Mouse (Mus musculus) CH12F3 (cell line): Measurements from ENCODE around the gene Slc9b1.

Experiments
- in situ Hi-C: fragments of 300-500 bp; cut with MboI; formaldehyde crosslinking; loops from 2 replicates; pipeline ENCODE4 v1.14.3; 2020; ENCODE audit warnings: low sequenced_read_pairs

Gene Slc9b1

GRCm38 (mm10) chr3:135377445-135377844, 29.6 kb downstream of the Slc9b1 start:
- in situ Hi-C loops, result loop anchor here (25.0 kb wide), 1 partner anchor 360 kb away; no protein-coding TSS in a partner anchor

- in situ Hi-C loops, result loop anchor here (25.0 kb wide), 1 partner anchor 357 kb away; no protein-coding TSS in a partner anchor
These were observed 32.0 kb downstream of the Slc9b1 start for GRCm38 (mm10) chr3:135379868-135380267.

DNA sequence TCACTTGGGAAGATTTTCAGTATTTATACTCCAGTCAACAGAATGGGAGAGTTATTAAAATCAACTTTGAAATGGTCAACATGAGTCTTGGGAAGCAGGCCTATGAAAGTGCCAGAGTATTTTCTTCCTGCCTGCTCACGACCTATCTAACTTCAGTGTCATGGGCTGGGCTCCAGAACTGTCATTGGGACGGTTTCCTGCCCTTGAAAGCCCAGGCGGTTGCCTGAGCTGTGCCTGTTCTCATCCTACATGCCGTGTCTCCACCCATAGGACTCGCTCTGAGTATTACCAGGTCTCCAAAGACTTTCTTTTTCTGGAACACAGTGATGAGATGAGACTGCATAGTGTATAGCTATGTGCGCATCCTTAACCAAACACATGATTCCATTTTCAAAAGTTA, 45.4 kb downstream of the Slc9b1 start:
- in situ Hi-C loops, result loop anchor here (25.0 kb wide), 1 partner anchor 344 kb away; no protein-coding TSS in a partner anchor

DNA sequence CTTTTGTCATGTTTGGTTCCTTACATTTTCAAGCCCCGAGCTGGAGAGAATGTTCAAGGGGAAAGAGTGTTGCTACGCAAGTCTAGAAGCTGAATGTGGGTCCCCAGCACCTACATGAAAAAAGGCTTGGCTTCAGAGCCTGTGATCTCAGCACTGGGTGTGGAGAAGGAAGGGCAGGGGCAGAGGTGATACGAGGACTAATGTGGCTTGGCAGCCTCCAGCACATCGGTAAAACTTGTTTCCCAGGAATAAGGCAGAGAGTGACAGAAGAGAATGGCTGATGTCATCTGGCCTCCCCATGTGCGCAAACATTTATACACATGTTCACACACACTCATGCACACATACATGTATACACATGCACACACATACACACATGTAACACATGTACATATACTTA, 47.3 kb downstream of the Slc9b1 start:
- in situ Hi-C loops, result loop anchor here (25.0 kb wide), 1 partner anchor 342 kb away; no protein-coding TSS in a partner anchor

DNA sequence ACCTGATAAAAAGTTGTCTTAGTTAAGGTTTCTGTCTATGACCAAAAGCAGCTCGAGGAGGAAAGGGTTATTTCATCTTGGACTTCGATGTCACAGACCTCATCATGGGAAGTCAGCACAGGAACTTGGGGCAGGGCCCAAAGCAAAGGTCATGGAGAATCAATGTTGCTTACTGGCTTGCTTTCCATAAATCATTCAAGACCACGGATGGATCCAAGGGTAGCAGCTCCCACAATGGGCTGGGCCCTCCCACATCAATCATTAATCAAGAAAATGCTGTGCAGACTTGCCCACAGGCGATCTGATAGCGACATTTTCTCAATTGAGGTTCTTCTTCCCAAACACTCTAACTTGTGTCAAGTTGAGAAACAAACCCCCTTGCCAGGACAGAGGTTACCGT, 48.3 kb downstream of the Slc9b1 start:
- in situ Hi-C loops, result loop anchor here (25.0 kb wide), 1 partner anchor 341 kb away; no protein-coding TSS in a partner anchor

DNA sequence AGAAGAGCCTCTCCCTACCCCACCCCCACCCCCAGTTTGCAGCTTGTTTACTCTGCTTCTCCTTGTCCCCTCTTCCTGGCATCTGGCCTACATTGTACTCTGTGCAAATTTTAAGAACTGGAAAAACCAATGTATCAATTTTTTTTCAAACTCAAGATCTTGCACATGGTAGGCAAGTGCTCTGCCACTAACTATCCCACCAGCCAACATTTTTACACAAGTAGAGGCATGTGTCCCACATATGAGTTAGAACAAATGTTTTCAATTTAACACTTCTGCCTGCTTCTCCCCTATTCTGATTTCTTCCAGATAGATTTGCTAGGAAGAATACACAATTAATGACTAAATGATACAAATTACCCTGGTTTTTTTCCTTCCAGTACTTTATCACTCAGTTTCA, 49.3 kb downstream of the Slc9b1 start:
- in situ Hi-C loops, result loop anchor here (25.0 kb wide), 1 partner anchor 340 kb away; no protein-coding TSS in a partner anchor

DNA sequence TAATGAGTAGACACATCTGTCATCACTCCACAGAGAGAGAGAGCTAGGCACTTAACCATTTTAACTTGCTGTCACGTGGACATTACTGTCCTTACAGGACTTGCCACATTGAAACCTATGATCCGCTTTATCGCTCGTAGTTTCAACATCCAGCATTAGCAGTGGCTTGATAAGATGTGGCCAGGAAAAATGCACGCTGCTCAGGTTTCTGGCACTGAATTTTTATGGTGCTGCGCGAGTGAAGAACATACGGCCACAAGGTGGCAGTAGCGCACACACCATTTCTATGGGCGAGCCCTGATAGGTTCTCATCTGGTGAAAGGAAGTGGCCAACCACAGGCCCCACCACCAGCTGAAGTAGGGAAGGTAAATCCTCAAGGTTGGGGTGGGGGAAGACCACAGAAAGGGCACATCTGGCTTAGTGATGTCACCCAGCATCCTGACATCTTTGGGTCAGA, 54.4 kb downstream of the Slc9b1 start:
- in situ Hi-C loops, result no loop called here

GRCm38 (mm10) chr3:135403211-135403610, 55.4 kb downstream of the Slc9b1 start:
- in situ Hi-C loops, result no loop called here

DNA sequence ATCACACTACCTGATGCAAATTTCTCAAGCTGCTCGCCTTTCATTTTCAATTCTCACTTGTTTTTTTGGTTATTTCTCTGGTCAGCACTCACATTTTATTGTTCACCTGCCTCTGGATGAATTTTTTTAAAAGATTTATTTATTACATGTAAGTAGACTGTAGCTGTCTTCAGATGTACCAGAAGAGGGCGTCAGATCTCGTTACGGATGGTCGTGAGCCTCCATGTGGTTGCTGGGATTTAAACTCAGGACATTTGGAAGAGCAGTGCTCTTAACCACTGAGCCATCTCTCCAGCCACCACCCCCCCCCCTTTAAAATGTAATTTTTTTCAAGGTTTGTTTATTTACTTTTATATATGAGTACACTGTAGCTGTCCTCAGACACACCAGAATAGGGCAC, 56.0 kb downstream of the Slc9b1 start:
- in situ Hi-C loops, result no loop called here

DNA sequence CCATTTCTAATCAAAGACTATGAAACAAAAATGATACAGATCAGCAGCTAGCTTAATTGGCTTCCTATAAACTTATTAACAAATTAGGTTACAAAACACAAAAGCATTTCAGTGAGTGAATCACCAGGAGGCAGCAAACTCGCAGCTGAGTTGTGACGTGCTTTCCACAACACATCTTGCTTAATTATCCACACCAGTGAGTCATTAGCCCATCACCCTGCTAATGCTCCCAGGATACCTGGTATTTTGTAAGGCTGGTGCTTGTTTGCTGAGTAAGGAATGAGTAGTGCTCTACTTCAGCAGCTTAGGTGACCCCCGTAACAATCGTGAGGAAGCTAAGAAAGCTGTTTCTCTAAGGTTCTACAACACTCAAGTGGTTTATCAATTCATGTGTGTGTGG, 56.8 kb downstream of the Slc9b1 start:
- in situ Hi-C loops, result no loop called here

- in situ Hi-C loops, result no loop called here
These were observed 59.5 kb downstream of the Slc9b1 start for GRCm38 (mm10) chr3:135407351-135407750.

GRCm38 (mm10) chr3:135409219-135409618, 61.4 kb downstream of the Slc9b1 start:
- in situ Hi-C loops, result no loop called here

GRCm38 (mm10) chr3:135411056-135411455, 63.2 kb downstream of the Slc9b1 start:
- in situ Hi-C loops, result no loop called here

DNA sequence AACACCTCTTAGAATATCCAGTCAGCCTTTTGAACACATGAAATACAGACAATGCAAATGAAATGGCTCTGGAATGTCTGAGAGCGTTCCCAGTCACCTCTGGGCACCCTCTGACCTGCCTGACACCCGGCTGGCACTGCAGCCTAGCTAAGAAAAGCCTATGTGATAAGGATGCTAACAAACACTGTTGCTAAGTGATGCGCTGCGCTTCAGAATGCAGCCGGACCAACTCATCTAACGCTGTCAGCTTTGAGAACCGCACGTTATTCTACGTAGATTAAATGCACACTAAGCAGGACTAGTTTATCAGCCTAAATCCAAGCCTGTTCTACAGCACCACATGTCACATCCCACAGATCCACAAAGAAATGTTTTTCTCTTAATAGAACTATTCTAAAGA, 64.0 kb downstream of the Slc9b1 start:
- in situ Hi-C loops, result no loop called here

DNA sequence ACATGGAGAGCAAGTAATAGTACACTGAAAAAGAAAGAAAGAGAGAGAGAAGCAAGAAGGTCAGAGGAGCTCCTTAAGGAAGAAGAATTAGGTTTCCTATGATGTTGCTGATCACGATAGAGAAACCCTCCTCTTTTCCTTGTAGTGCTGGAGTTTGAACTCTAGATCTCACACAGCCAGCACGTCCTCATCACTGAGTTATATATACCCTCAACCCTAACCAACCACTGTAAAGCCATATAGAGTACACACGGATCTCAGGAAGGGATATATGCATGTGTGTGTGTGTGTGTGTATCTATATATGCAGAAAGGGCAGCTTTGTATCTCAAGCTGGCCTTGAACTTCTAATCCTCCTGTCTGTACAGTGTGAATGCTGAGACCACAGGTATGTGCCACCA, 69.4 kb downstream of the Slc9b1 start:
- in situ Hi-C loops, result no loop called here

DNA sequence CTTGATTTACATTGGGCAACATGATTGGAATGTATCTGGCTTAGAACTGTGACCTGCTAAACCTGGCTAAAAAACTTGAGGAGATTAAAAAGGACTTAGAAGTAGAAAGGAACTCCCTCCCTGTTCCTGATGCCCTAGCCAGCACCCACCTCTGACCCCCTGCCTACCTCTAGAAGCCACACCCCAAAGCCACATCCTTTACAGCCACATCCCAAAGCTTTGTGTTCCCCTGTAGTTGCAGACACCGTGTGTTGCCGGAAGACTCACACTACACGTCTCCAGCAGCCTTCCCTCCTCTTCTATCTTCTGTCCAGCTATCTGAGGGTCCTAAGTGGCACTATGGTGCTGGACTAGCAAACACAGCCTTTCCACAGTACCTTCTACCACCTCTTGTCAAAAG, 70.0 kb downstream of the Slc9b1 start:
- in situ Hi-C loops, result no loop called here

DNA sequence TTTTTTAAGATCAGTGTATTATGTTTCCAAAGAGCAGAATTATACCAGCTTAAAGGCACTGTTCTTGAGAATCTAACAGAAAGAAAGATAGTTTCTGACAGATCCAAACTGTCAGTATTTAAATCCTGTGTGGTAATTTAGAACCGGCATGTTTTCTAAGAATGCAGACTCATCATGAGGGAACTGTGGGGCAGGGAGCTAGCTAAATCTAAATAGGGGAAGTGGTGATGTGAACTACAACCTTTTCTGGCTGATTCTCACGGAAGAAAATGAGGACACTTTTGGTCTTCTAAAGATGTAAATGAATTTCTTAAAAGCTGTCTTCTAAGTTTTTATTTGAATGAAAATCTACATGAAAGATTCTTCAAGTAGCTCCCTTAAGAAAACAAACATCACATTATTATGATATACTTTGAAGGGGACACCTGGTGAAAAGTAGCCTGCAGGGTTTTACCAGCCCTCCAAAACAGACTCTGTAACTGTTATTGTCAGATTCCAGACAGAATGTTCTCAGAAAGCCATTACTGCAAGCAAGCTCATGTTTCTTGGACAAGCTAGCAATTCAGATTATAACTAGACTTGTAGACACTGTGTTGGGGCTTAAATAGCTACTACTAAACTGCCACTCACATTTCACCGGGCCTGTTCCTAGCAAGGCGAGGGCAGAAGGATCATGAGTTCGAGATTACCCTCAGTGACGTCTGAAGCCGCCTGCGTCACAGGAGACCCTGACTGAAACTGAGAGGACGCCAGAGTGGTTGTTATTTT, 72.9 kb downstream of the Slc9b1 start:
- in situ Hi-C loops, result no loop called here

DNA sequence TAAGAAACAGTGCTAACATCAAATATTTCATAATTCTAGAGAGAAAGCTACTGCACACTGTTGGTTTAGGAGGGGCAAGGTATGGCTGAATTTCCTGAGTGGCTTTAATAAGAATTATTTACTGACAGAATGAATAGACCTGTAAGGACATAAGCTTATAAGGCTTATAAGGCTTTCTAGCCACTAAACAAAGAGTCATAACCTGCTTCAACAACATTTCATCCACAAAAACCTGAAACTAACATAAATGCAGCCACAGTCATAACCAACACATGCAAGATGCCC, 73.4 kb downstream of the Slc9b1 start:
- in situ Hi-C loops, result no loop called here

DNA sequence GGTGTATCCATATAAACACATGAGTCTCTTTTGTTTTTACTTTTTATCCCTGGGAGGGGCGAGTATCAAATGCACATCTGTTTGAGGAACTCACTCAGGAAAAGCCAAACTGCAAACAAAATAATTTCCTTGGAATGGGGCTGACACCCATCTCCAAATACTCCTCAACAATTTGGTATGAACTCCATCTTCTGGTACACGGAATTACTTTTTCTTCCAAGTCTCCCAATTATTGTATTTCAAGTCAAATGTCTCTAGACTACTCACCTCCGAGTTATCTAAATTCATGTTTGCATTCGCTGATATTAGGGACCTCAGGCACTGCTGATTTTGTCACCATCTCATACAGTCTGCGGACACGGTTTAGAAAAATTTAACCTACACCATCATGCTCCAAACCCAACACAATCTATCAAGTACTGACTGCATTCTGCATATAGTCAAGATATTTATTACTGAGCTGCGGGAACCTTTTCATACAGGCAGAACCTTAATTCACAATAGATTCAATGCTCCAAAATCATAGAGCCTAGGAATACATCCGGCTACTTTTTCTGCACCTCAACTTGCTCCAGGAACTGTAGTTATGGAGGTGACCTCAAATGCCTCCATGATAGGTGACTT, 74.5 kb downstream of the Slc9b1 start:
- in situ Hi-C loops, result no loop called here

- in situ Hi-C loops, result no loop called here
These were observed 75.2 kb downstream of the Slc9b1 start for GRCm38 (mm10) chr3:135422856-135423607.

GRCm38 (mm10) chr3:135423608-135424212, 75.9 kb downstream of the Slc9b1 start, which contains the start of gene Cisd2:
Gene Cisd2, minus strand, starts transcription at chr3:135423925.
- in situ Hi-C loops, result no loop called here
